In the genomic region with DNA sequence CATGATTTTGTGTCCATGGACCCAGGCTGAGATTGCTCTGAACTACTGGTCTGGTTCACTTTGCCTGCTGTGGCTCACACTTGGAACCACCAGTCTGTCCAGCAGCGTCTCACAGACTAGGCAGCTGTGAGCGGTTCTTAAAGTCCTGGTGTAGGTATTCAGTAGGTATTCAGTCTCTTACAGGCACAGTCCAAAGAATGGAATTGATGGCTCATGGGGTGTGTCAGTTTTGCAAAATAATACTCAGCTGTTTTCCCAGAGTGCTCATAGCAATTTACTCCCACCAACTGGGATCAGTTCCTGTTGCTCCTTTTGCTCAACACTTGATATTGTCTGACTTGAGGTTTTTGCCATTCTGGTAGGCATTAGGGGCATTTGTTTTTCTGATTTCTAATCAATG, we compare ENCODE assay signal across 25 mouse cellular contexts. TPM values are rescaled to one million over a fixed set of nuclear protein-coding genes. Genes with fewer than 3 reads are reported as not detected.
"Had no signal": no experiment of that assay in that cellular context is flagged by ENCODE, and none has a peak within 500 bp of the region (broad histone marks: within the 10 kb centered on the region; RNA-seq: fewer than 3 reads in every experiment).

No protein-coding gene starts in this region.

- H3K4me3 ChIP-seq: liver, embryonic 15.5 days; lung, embryonic 15.5 days; megakaryocyte, embryonic 14.5 days; midbrain, embryonic 12.5 days; myocyte; neural tube, embryonic 13.5 days; neural tube, embryonic 15.5 days; stomach, embryonic 15.5 days had no signal

- DNase-seq: liver, postnatal 0 days; lung, adult 2 months; lung, postnatal 14 days; lung, postnatal 36 days; midbrain, embryonic 14.5 days; retina, postnatal 1 day; right cerebral cortex, postnatal 14 days; thymus, adult 2 months; thymus, postnatal 14 days; thymus, postnatal 36 days had no signal

- H3K9ac ChIP-seq: liver, embryonic 15.5 days; liver, postnatal 0 days; lung, embryonic 15.5 days; midbrain, embryonic 12.5 days; neural tube, embryonic 13.5 days; neural tube, embryonic 15.5 days; stomach, embryonic 15.5 days had no signal

- ATAC-seq: liver, postnatal 0 days; lung, postnatal 0 days; midbrain, embryonic 16.5 days had no signal

- H3K27me3 ChIP-seq: liver, embryonic 15.5 days; lung, embryonic 15.5 days; megakaryocyte, embryonic 14.5 days; midbrain, embryonic 12.5 days; neural tube, embryonic 13.5 days; neural tube, embryonic 15.5 days; stomach, embryonic 15.5 days had no signal

- H3K4me2 ChIP-seq: liver, embryonic 15.5 days; lung, embryonic 15.5 days; midbrain, embryonic 12.5 days; neural tube, embryonic 13.5 days; neural tube, embryonic 15.5 days; stomach, embryonic 15.5 days had no signal

- H3K9me3 ChIP-seq: liver, embryonic 15.5 days; lung, embryonic 15.5 days; megakaryocyte, embryonic 14.5 days; midbrain, embryonic 12.5 days; neural tube, embryonic 13.5 days; neural tube, embryonic 15.5 days; stomach, embryonic 15.5 days had no signal

- H3K27ac ChIP-seq: liver, embryonic 15.5 days; lung, embryonic 15.5 days; macrophage; midbrain, embryonic 12.5 days; neural tube, embryonic 13.5 days; neural tube, embryonic 15.5 days; stomach, embryonic 15.5 days; stomach, postnatal 0 days had no signal

RNA-seq across cellular contexts. Expression of gene Cst6, which starts 12.8 kb away (rescaled TPM):
- polyA plus RNA-seq: liver, embryonic 15.5 days; liver, postnatal 0 days had no signal

RNA-seq across cellular contexts. Expression of gene Catsper1, which starts 26.6 kb away (rescaled TPM):
- polyA plus RNA-seq: liver, embryonic 15.5 days; liver, postnatal 0 days; lung, adult 2 months; lung, embryonic 15.5 days; lung, postnatal 0 days; macrophage; midbrain, embryonic 12.5 days; midbrain, embryonic 14.5 days; midbrain, embryonic 16.5 days; myocyte; neural tube, embryonic 11.5 days; neural tube, embryonic 13.5 days; neural tube, embryonic 15.5 days; spleen, adult 2 months; stomach, embryonic 15.5 days; stomach, postnatal 0 days; thymus, adult 2 months; urinary bladder, adult 2 months had no signal
